Comparison of ENCODE assay signal across 24 mouse cellular contexts in genomic region chr4:148593996-148594395, GRCm38 (mm10). TPM values are rescaled to one million over a fixed set of nuclear protein-coding genes. Genes with fewer than 3 reads are reported as not detected.
DNase-seq lines count a peak whose midpoint lies in the region; ATAC-seq and TF ChIP-seq lines count a peak whose summit lies in the region.
"Had no signal": no experiment of that assay in that cellular context is flagged by ENCODE, and none has a peak within 500 bp of the region (broad histone marks: within the 10 kb centered on the region; RNA-seq: fewer than 3 reads in every experiment).

No protein-coding gene starts in this region.

- peaks cover 54% of the 10 kb centered on the region for H3K4me1 ChIP-seq in forebrain, embryonic 10.5 days
- peaks cover 23% of the 10 kb centered on the region for H3K4me1 ChIP-seq in forebrain, embryonic 16.5 days (replicated peaks; ENCODE audit: control insufficient read depth, insufficient read depth, low read length)
- peaks cover 41% of the 10 kb centered on the region for H3K4me1 ChIP-seq in liver, embryonic 12.5 days
- H3K4me1 ChIP-seq in liver, postnatal 0 days (ENCODE audit: insufficient read depth): peaks cover 14% of the 10 kb centered on the region
- H3K4me1 ChIP-seq in midbrain, embryonic 14.5 days (ENCODE audit: control insufficient read depth, insufficient read depth, low read length): peaks cover 7% of the 10 kb centered on the region; the same call in 1 of the 2 replicates

- peak; percentile 35 for DNase-seq in cerebellum, adult 11 months
- DNase-seq in cerebellum, adult 8-10 months: no peak
- DNase-seq in forebrain, embryonic 10.5 days (ENCODE audit: extremely low spot score, low spot score): no peak
- no peak for DNase-seq in liver, postnatal 0 days
- peak; percentile 43 to 49 for DNase-seq in cerebellum, postnatal 36 days
- DNase-seq in midbrain, embryonic 14.5 days: no peak
- DNase-seq: adrenal gland, adult 2 months; adrenal gland, postnatal 25 days; B cell, adult 2 months; gastrocnemius, postnatal 14 days; heart, adult 2 months; kidney, adult 18-20 months had no signal

- H3K36me3 ChIP-seq in forebrain, embryonic 10.5 days (replicated peaks): peaks cover 67% of the 10 kb centered on the region
- peaks cover 11% of the 10 kb centered on the region for H3K36me3 ChIP-seq in forebrain, embryonic 16.5 days (ENCODE audit: control insufficient read depth, insufficient read depth)
- H3K36me3 ChIP-seq in liver, embryonic 12.5 days: peaks cover 69% of the 10 kb centered on the region
- peaks cover 29% of the 10 kb centered on the region for H3K36me3 ChIP-seq in liver, postnatal 0 days (replicated peaks; ENCODE audit: insufficient read depth, low read length)
- H3K36me3 ChIP-seq in midbrain, embryonic 14.5 days (ENCODE audit: control insufficient read depth, insufficient read depth, low read length): peaks cover 46% of the 10 kb centered on the region

- WGBS in forebrain, embryonic 10.5 days: 96% methylated on average over 11 of the region's 11 CpGs
- WGBS in forebrain, embryonic 16.5 days: 95% methylated on average over 11 of the region's 11 CpGs
- 83% methylated on average over 11 of the region's 11 CpGs for WGBS in liver, embryonic 12.5 days (ENCODE audit: insufficient replicate concordance)
- WGBS in liver, postnatal 0 days (ENCODE audit: insufficient replicate concordance): 93% methylated on average over 11 of the region's 11 CpGs
- 96% methylated on average over 11 of the region's 11 CpGs for WGBS in midbrain, embryonic 14.5 days

- no peak for TF ChIP-seq EP300 in liver, postnatal 0 days (IDR thresholded peaks at IDR 0.05; ENCODE audit: low read depth)

- no peaks in the 10 kb centered on the region for H3K27me3 ChIP-seq in forebrain, embryonic 10.5 days (ENCODE audit: poor library complexity, severe bottlenecking)
- no peaks in the 10 kb centered on the region for H3K27me3 ChIP-seq in forebrain, embryonic 16.5 days (replicated peaks; ENCODE audit: control insufficient read depth, insufficient read depth, low read length)
- H3K27me3 ChIP-seq in liver, embryonic 12.5 days (replicated peaks): no peaks in the 10 kb centered on the region
- H3K27me3 ChIP-seq in liver, postnatal 0 days (ENCODE audit: insufficient read depth, low read length): no peaks in the 10 kb centered on the region
- H3K27me3 ChIP-seq in midbrain, embryonic 14.5 days (ENCODE audit: control insufficient read depth, insufficient read depth, low read length): no peaks in the 10 kb centered on the region
- H3K27me3 ChIP-seq: heart, embryonic 12.5 days; intestine, embryonic 15.5 days; Patski had no signal

- no peak overlapping the region for H3K4me2 ChIP-seq in forebrain, embryonic 16.5 days (ENCODE audit: low read length)
- H3K4me2 ChIP-seq in liver, embryonic 12.5 days: peak overlapping the region; percentile 98; the same call in 1 of the 2 replicates
- no peak overlapping the region for H3K4me2 ChIP-seq in liver, postnatal 0 days (ENCODE audit: low read depth, low read length)
- no peak overlapping the region for H3K4me2 ChIP-seq in midbrain, embryonic 14.5 days (ENCODE audit: low read length)
- H3K4me2 ChIP-seq: heart, embryonic 12.5 days; hindbrain, embryonic 14.5 days; intestine, embryonic 15.5 days had no signal

- no peak overlapping the region for H3K27ac ChIP-seq in forebrain, embryonic 10.5 days
- H3K27ac ChIP-seq in forebrain, embryonic 16.5 days (ENCODE audit: low read length): no peak overlapping the region
- no peak overlapping the region for H3K27ac ChIP-seq in liver, embryonic 12.5 days
- no peak overlapping the region for H3K27ac ChIP-seq in liver, postnatal 0 days (ENCODE audit: low read depth)
- H3K27ac ChIP-seq in midbrain, embryonic 14.5 days (replicated peaks; ENCODE audit: low read depth, low read length): no peak overlapping the region
- H3K27ac ChIP-seq: heart, adult 2 months; hindbrain, embryonic 10.5 days; hindbrain, embryonic 14.5 days; intestine, embryonic 15.5 days had no signal

- no peak for ATAC-seq in forebrain, embryonic 16.5 days
- no peak for ATAC-seq in liver, embryonic 12.5 days
- ATAC-seq in liver, postnatal 0 days: no peak
- no peak for ATAC-seq in midbrain, embryonic 14.5 days (ENCODE audit: low FRiP score, low TSS enrichment)
- ATAC-seq: activated CD4-positive, CD25-positive, alpha-beta regulatory T cell, adult 4 months; CD4-positive, CD25-positive, alpha-beta regulatory T cell, adult 4 months; forebrain, embryonic 14.5 days; intestine, embryonic 15.5 days; Patski had no signal

- H3K9me3 ChIP-seq in forebrain, embryonic 10.5 days: peaks cover 10% of the 10 kb centered on the region; the same call in 1 of the 2 replicates
- H3K9me3 ChIP-seq in forebrain, embryonic 16.5 days (ENCODE audit: control insufficient read depth, low read length): no peaks in the 10 kb centered on the region
- H3K9me3 ChIP-seq in liver, embryonic 12.5 days (replicated peaks): 0 out of 2 replicates have a peak, but pooled peaks cover 4% of the 10 kb centered on the region
- no peaks in the 10 kb centered on the region for H3K9me3 ChIP-seq in liver, postnatal 0 days (ENCODE audit: low read length)
- no peaks in the 10 kb centered on the region for H3K9me3 ChIP-seq in midbrain, embryonic 14.5 days (ENCODE audit: control insufficient read depth, low read length)
- H3K9me3 ChIP-seq: hindbrain, embryonic 10.5 days; intestine, embryonic 15.5 days had no signal

- H3K9ac ChIP-seq in forebrain, embryonic 16.5 days (replicated peaks; ENCODE audit: low read depth, low read length): no peak overlapping the region
- H3K9ac ChIP-seq in liver, embryonic 12.5 days: no peak overlapping the region
- H3K9ac ChIP-seq in liver, postnatal 0 days (replicated peaks): no peak overlapping the region
- H3K9ac ChIP-seq in midbrain, embryonic 14.5 days (replicated peaks; ENCODE audit: low read length): no peak overlapping the region
- H3K9ac ChIP-seq: heart, embryonic 12.5 days; hindbrain, embryonic 14.5 days; intestine, embryonic 15.5 days had no signal

- TF ChIP-seq CTCF in liver, postnatal 0 days (IDR thresholded peaks at IDR 0.05; ENCODE audit: low read depth): no peak

- peak overlapping the region; percentile 95; the same call in 1 of the 2 replicates for H3K4me3 ChIP-seq in forebrain, embryonic 10.5 days
- no peak overlapping the region for H3K4me3 ChIP-seq in forebrain, embryonic 16.5 days (replicated peaks; ENCODE audit: low read length)
- no peak overlapping the region for H3K4me3 ChIP-seq in liver, embryonic 12.5 days
- H3K4me3 ChIP-seq in liver, postnatal 0 days (ENCODE audit: low read depth, low read length): no peak overlapping the region
- no peak overlapping the region for H3K4me3 ChIP-seq in midbrain, embryonic 14.5 days (replicated peaks; ENCODE audit: low read depth, low read length)
- H3K4me3 ChIP-seq: heart, adult 2 months; heart, embryonic 12.5 days; intestine, embryonic 15.5 days had no signal

RNA-seq across cellular contexts. Expression of gene Srm, which starts 2.7 kb away (rescaled TPM):
- polyA plus RNA-seq in forebrain, embryonic 10.5 days (2016; fragmentation: Nextera tagmentation; extraction: Ambion mirVana): 265 and 272 TPM in 2 replicates
- 187 and 190 TPM in 2 replicates for polyA plus RNA-seq in forebrain, embryonic 16.5 days (2015; fragmentation: Nextera tagmentation; extraction: Ambion mirVana)
- 358 and 387 TPM in 2 replicates for polyA plus RNA-seq in liver, embryonic 12.5 days (2016; fragmentation: Nextera tagmentation; extraction: Ambion mirVana)
- polyA plus RNA-seq in liver, postnatal 0 days (2015; fragmentation: Nextera tagmentation; extraction: Ambion mirVana): 71.2 and 75.2 TPM in 2 replicates
- polyA plus RNA-seq in midbrain, embryonic 14.5 days (2014; fragmentation: Nextera tagmentation; extraction: Ambion mirVana): 146 and 171 TPM in 2 replicates

RNA-seq across cellular contexts. Expression of gene Masp2, which starts 8.4 kb away (rescaled TPM):
- 0.22 TPM in 1 of 2 replicates, not detected in the other for polyA plus RNA-seq in forebrain, embryonic 10.5 days (2016; fragmentation: Nextera tagmentation; extraction: Ambion mirVana)
- 0.56 and 1.0 TPM in 2 replicates for polyA plus RNA-seq in forebrain, embryonic 16.5 days (2015; fragmentation: Nextera tagmentation; extraction: Ambion mirVana)
- 7.7 and 8.5 TPM in 2 replicates for polyA plus RNA-seq in liver, embryonic 12.5 days (2016; fragmentation: Nextera tagmentation; extraction: Ambion mirVana)
- polyA plus RNA-seq in liver, postnatal 0 days (2015; fragmentation: Nextera tagmentation; extraction: Ambion mirVana): 109 and 112 TPM in 2 replicates
- polyA plus RNA-seq in midbrain, embryonic 14.5 days (2014; fragmentation: Nextera tagmentation; extraction: Ambion mirVana): 0.51 and 1.00 TPM in 2 replicates
- polyA plus RNA-seq: activated CD4-positive, CD25-positive, alpha-beta regulatory T cell, adult 4 months; forebrain, embryonic 14.5 days had no signal

RNA-seq across cellular contexts. Expression of gene Tardbp, which starts 32.8 kb away (rescaled TPM):
- 495 and 519 TPM in 2 replicates for polyA plus RNA-seq in forebrain, embryonic 10.5 days (2016; fragmentation: Nextera tagmentation; extraction: Ambion mirVana)
- polyA plus RNA-seq in forebrain, embryonic 16.5 days (2015; fragmentation: Nextera tagmentation; extraction: Ambion mirVana): 277 and 319 TPM in 2 replicates
- 220 and 226 TPM in 2 replicates for polyA plus RNA-seq in liver, embryonic 12.5 days (2016; fragmentation: Nextera tagmentation; extraction: Ambion mirVana)
- 73.4 and 76.7 TPM in 2 replicates for polyA plus RNA-seq in liver, postnatal 0 days (2015; fragmentation: Nextera tagmentation; extraction: Ambion mirVana)
- polyA plus RNA-seq in midbrain, embryonic 14.5 days (2014; fragmentation: Nextera tagmentation; extraction: Ambion mirVana): 105 and 106 TPM in 2 replicates

RNA-seq across cellular contexts. Expression of gene Exosc10, which starts 35.8 kb away (rescaled TPM):
- 96.0 and 97.2 TPM in 2 replicates for polyA plus RNA-seq in forebrain, embryonic 10.5 days (2016; fragmentation: Nextera tagmentation; extraction: Ambion mirVana)
- polyA plus RNA-seq in forebrain, embryonic 16.5 days (2015; fragmentation: Nextera tagmentation; extraction: Ambion mirVana): 105 and 107 TPM in 2 replicates
- polyA plus RNA-seq in liver, embryonic 12.5 days (2016; fragmentation: Nextera tagmentation; extraction: Ambion mirVana): 64.2 and 65.9 TPM in 2 replicates
- 15.4 and 17.5 TPM in 2 replicates for polyA plus RNA-seq in liver, postnatal 0 days (2015; fragmentation: Nextera tagmentation; extraction: Ambion mirVana)
- 76.5 and 93.2 TPM in 2 replicates for polyA plus RNA-seq in midbrain, embryonic 14.5 days (2014; fragmentation: Nextera tagmentation; extraction: Ambion mirVana)

RNA-seq across cellular contexts. Expression of gene Gm572, which starts 49.1 kb away (rescaled TPM):
- polyA plus RNA-seq in forebrain, embryonic 10.5 days (2016; fragmentation: Nextera tagmentation; extraction: Ambion mirVana): not detected in 2 replicates
- not detected in 2 replicates for polyA plus RNA-seq in forebrain, embryonic 16.5 days (2015; fragmentation: Nextera tagmentation; extraction: Ambion mirVana)
- polyA plus RNA-seq in liver, embryonic 12.5 days (2016; fragmentation: Nextera tagmentation; extraction: Ambion mirVana): not detected in 2 replicates
- not detected in 2 replicates for polyA plus RNA-seq in liver, postnatal 0 days (2015; fragmentation: Nextera tagmentation; extraction: Ambion mirVana)
- not detected in 2 replicates for polyA plus RNA-seq in midbrain, embryonic 14.5 days (2014; fragmentation: Nextera tagmentation; extraction: Ambion mirVana)
- polyA plus RNA-seq: activated CD4-positive, CD25-positive, alpha-beta regulatory T cell, adult 4 months; CD4-positive, CD25-positive, alpha-beta regulatory T cell, adult 4 months; cortical plate, adult 2 months; forebrain, embryonic 14.5 days; gonadal fat pad, adult 2 months; hindbrain, embryonic 10.5 days; hindbrain, embryonic 14.5 days; intestine, embryonic 15.5 days; Patski had no signal

Comparison
In these comparisons a context has a peak if more than half of its experiments do, and no peak if none do; other contexts are left out.
1. DNase-seq: peak in cerebellum, adult 11 months (single experiment) and cerebellum, postnatal 36 days (2 of 2); none in cerebellum, adult 8-10 months (single experiment), forebrain, embryonic 10.5 days (single experiment), liver, postnatal 0 days (single experiment) and midbrain, embryonic 14.5 days (single experiment).
2. RNA of gene Masp2, which starts 8.4 kb away (polyA plus RNA-seq): 109 to 112 TPM in liver, postnatal 0 days; 7.7 to 8.5 TPM in liver, embryonic 12.5 days, 0.56 to 1.0 TPM in forebrain, embryonic 16.5 days, 0.51 to 1.00 TPM in midbrain, embryonic 14.5 days and 0.22 TPM in forebrain, embryonic 10.5 days; every median in the first group is over 10 times any median in the second.